Mouse (Mus musculus): ENCODE measurements around the gene Gm10577. TPM values are rescaled to one million over a fixed set of nuclear protein-coding genes. Genes with fewer than 3 reads are reported as not detected.

Gene Gm10577
- polyA plus RNA-seq, 1 experiment from 2014 or later: not detected

DNA sequence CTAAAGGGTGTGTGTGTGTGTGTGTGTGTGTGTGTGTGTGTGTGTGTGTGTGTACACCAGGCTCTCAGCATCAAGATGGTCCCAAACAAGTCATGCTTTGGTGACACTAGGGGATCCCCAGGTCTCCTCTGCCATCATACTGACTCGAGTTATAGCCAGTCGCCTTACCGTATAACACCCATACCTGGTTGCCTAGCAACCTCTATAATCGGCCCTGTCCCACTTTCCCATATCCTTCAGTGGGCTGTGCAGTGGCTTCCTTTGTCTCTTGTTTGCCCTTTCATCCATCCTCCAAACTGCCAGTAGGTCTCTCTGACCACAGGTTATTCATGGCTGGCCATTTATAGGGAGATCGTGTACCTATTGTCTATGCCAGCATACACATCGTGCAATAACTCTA is 19.4 kb downstream of the Gm10577 start:
- no peak for DNase-seq (ENCODE audit: low spot score)
- H3K9ac ChIP-seq (ENCODE audit: low read length): no peak overlapping the region
- H3K4me2 ChIP-seq (replicated peaks; ENCODE audit: low read depth): no peak overlapping the region
- no peak for TF ChIP-seq EP300 (optimal IDR thresholded peaks at IDR 0.05)
- no peak for TF ChIP-seq CTCF (IDR thresholded peaks at IDR 0.05; ENCODE audit: low read depth)
- H3K4me1 ChIP-seq (replicated peaks; ENCODE audit: control insufficient read depth, insufficient read depth): no peaks in the 10 kb centered on the region
- no peak overlapping the region for H3K27ac ChIP-seq (replicated peaks)
- no peaks in the 10 kb centered on the region for H3K27me3 ChIP-seq (ENCODE audit: control insufficient read depth, insufficient read depth, low read length)
- peaks cover 7% of the 10 kb centered on the region; the same call in 1 of the 2 replicates for H3K36me3 ChIP-seq (ENCODE audit: control insufficient read depth, insufficient read depth, low read length)
- ATAC-seq (ENCODE audit: low FRiP score, low TSS enrichment): no peak
- no peak overlapping the region for H3K4me3 ChIP-seq (ENCODE audit: low read depth, low read length)
- 76% methylated on average over 6 of the region's 6 CpGs for WGBS
- no peaks in the 10 kb centered on the region for H3K9me3 ChIP-seq (ENCODE audit: control insufficient read depth, low read length)

DNA sequence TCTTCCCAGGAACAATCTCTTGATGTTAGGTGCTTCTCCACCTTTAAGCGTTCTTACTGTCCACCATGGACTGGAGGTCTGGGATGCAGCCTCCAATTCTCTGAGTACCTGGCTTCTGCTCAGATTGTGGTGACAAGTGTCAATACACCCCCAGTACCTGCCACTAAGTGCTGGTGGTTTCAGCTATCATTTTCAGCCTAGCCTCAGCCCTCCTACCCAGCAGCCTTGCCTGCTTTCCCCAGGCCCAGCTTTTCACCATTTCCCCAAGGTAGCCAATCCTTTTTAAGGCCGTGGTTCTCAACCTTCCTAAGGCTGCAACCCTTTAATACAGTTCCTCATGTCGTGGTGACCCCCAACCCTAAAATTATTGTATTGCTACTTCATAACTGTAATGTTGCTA is 19.9 kb downstream of the Gm10577 start:
- H3K27me3 ChIP-seq (ENCODE audit: control insufficient read depth, insufficient read depth, low read length): no peaks in the 10 kb centered on the region
- H3K4me2 ChIP-seq (replicated peaks; ENCODE audit: low read depth): no peak overlapping the region
- H3K4me1 ChIP-seq (replicated peaks; ENCODE audit: control insufficient read depth, insufficient read depth): no peaks in the 10 kb centered on the region
- no peak for TF ChIP-seq CTCF (IDR thresholded peaks at IDR 0.05; ENCODE audit: low read depth)
- no peak for TF ChIP-seq EP300 (optimal IDR thresholded peaks at IDR 0.05)
- no peak overlapping the region for H3K9ac ChIP-seq (ENCODE audit: low read length)
- DNase-seq (ENCODE audit: low spot score): no peak
- no peaks in the 10 kb centered on the region for H3K9me3 ChIP-seq (ENCODE audit: control insufficient read depth, low read length)
- WGBS: 94% methylated on average over 3 of the region's 3 CpGs
- no peak overlapping the region for H3K4me3 ChIP-seq (ENCODE audit: low read depth, low read length)
- no peak overlapping the region for H3K27ac ChIP-seq (replicated peaks)
- ATAC-seq (ENCODE audit: low FRiP score, low TSS enrichment): no peak
- H3K36me3 ChIP-seq (ENCODE audit: control insufficient read depth, insufficient read depth, low read length): peaks cover 5% of the 10 kb centered on the region; the same call in 1 of the 2 replicates

DNA sequence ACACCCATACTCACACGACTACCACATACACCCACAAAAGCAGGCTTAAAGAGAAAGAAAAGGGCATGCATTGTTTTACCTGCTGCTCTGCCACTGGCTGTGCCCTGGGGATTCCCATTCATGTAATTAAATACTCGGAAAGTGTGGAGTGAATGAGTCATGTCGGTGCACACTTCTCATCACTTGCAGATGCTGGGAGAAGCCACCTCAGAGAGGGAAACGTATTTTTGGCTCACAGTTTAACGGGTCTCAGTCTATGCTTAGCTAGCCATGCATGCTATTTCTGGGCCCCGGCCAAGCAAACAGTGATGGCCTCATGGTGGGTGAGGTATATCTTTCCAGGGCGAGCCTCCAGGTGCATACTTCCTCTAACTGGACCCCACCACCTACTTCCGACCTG is 21.6 kb downstream of the Gm10577 start:
- DNase-seq (ENCODE audit: low spot score): no peak

DNA sequence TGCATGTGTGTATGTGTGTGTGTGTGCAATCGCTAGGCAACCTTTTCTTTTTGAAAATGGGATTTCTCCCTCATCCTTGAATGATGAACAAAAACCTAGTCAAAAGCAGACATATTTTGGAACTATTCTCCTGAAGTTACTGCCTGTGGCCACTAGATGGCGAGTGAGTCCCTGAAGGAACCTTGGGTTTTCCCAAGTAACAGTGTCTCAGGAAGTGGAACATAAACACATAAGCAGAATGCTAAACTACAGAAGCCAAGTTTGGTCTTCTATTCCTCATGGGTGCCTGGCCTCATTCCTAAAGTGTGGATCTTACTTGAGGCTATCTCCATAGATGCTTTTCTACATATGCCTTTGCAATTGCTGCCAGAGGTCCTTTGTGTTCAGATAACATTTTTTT is 22.4 kb downstream of the Gm10577 start:
- Histone ChIP-seq H3K4me2 (replicated peaks; ENCODE audit: low read depth) (no peak overlapping the region), H3K4me3 (ENCODE audit: low read depth, low read length) (no peak overlapping the region), H3K27me3 (ENCODE audit: control insufficient read depth, insufficient read depth, low read length) (no peaks in the 10 kb centered on the region), H3K4me1 (replicated peaks; ENCODE audit: control insufficient read depth, insufficient read depth) (no peaks in the 10 kb centered on the region), H3K9ac (ENCODE audit: low read length) (no peak overlapping the region), H3K9me3 (ENCODE audit: control insufficient read depth, low read length) (no peaks in the 10 kb centered on the region), H3K36me3 (ENCODE audit: control insufficient read depth, insufficient read depth, low read length) (peaks cover 6% of the 10 kb centered on the region; the same call in 1 of the 2 replicates), H3K27ac (replicated peaks) (no peak overlapping the region)
- 18% methylated on average over 2 of the region's 2 CpGs for WGBS
- TF ChIP-seq EP300 (optimal IDR thresholded peaks at IDR 0.05) (no peak), CTCF (IDR thresholded peaks at IDR 0.05; ENCODE audit: low read depth) (peak; percentile 96)
- DNase-seq (ENCODE audit: low spot score) (peak; percentile 60), ATAC-seq (ENCODE audit: low FRiP score, low TSS enrichment) (no peak)

More for the DNA sequence above, 21.6 kb downstream of the Gm10577 start:
- Histone ChIP-seq H3K9me3 (ENCODE audit: control insufficient read depth, low read length) (no peaks in the 10 kb centered on the region), H3K27me3 (ENCODE audit: control insufficient read depth, insufficient read depth, low read length) (no peaks in the 10 kb centered on the region), H3K27ac (replicated peaks) (no peak overlapping the region), H3K4me2 (replicated peaks; ENCODE audit: low read depth) (no peak overlapping the region), H3K4me3 (ENCODE audit: low read depth, low read length) (no peak overlapping the region), H3K36me3 (ENCODE audit: control insufficient read depth, insufficient read depth, low read length) (peaks cover 8% of the 10 kb centered on the region; the same call in 1 of the 2 replicates), H3K9ac (ENCODE audit: low read length) (no peak overlapping the region), H3K4me1 (replicated peaks; ENCODE audit: control insufficient read depth, insufficient read depth) (no peaks in the 10 kb centered on the region)
- TF ChIP-seq EP300 (optimal IDR thresholded peaks at IDR 0.05): no peak
- TF ChIP-seq CTCF (IDR thresholded peaks at IDR 0.05; ENCODE audit: low read depth): no peak
- ATAC-seq (ENCODE audit: low FRiP score, low TSS enrichment): no peak
- 87% methylated on average over 8 of the region's 8 CpGs for WGBS

DNA sequence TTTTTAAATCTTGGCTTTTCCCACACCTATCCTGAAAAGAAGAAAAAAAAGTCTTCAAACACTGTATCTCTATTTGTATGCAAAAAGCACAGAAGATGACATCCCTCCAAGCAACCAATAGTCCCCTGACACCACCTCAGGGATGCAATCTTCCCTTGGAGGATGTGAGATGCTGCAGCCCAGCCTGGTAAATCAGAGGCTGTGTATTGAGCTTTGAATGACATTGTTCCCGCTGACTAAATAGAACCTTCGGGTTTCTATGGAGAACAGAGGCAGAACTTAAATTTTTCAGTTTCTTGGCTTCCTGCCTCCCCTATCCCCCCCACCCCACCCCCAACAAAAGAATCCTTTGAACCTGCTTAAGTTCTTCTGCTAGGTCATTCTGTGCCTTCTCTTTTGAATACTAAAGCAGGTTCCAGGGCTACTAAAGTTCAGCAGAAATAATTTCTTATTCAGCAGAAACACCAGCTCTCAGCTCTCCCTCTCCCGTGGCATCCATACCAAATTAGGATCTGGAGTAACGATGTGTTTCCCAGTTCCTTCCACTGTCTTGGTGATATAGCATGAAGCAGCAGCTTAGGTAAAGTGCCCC is 24.3 kb downstream of the Gm10577 start:
- 85% methylated on average over 4 of the region's 4 CpGs for WGBS
- TF ChIP-seq EP300 (optimal IDR thresholded peaks at IDR 0.05): no peak
- TF ChIP-seq CTCF (IDR thresholded peaks at IDR 0.05; ENCODE audit: low read depth): no peak
- no peaks in the 10 kb centered on the region for H3K4me1 ChIP-seq (replicated peaks; ENCODE audit: control insufficient read depth, insufficient read depth)
- no peak overlapping the region for H3K9ac ChIP-seq (ENCODE audit: low read length)
- H3K36me3 ChIP-seq (ENCODE audit: control insufficient read depth, insufficient read depth, low read length): peaks cover 9% of the 10 kb centered on the region
- H3K4me3 ChIP-seq (ENCODE audit: low read depth, low read length): no peak overlapping the region
- no peak overlapping the region for H3K27ac ChIP-seq (replicated peaks)
- H3K9me3 ChIP-seq (ENCODE audit: control insufficient read depth, low read length): no peaks in the 10 kb centered on the region
- ATAC-seq (ENCODE audit: low FRiP score, low TSS enrichment): no peak
- H3K27me3 ChIP-seq (ENCODE audit: control insufficient read depth, insufficient read depth, low read length): no peaks in the 10 kb centered on the region
- no peak for DNase-seq (ENCODE audit: low spot score)
- no peak overlapping the region for H3K4me2 ChIP-seq (replicated peaks; ENCODE audit: low read depth)

DNA sequence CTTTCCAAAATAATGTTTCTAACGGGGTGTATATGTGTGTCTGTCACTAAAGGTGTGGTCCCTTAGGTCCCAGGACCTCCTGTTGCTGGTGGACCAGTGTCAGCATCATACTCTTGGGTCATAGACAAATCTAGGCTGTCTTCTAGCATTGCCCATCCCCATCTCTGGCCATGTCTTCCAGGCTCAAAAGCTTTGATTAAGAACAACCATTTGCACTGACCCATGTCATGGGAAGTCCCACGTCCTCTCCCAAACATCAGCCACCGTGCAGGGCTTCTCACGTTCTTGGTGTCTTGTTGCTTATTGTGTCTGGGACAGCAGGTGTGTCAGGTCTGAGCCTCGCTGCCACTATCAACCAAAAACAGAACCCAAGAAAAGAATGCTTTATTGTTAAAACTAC is 24.9 kb downstream of the Gm10577 start:
- no peak for TF ChIP-seq EP300 (optimal IDR thresholded peaks at IDR 0.05)
- TF ChIP-seq CTCF (IDR thresholded peaks at IDR 0.05; ENCODE audit: low read depth): no peak
- H3K9me3 ChIP-seq (ENCODE audit: control insufficient read depth, low read length): no peaks in the 10 kb centered on the region
- no peak overlapping the region for H3K4me2 ChIP-seq (replicated peaks; ENCODE audit: low read depth)
- H3K4me1 ChIP-seq (replicated peaks; ENCODE audit: control insufficient read depth, insufficient read depth): no peaks in the 10 kb centered on the region
- H3K27me3 ChIP-seq (ENCODE audit: control insufficient read depth, insufficient read depth, low read length): no peaks in the 10 kb centered on the region
- H3K36me3 ChIP-seq (ENCODE audit: control insufficient read depth, insufficient read depth, low read length): peaks cover 9% of the 10 kb centered on the region
- no peak overlapping the region for H3K4me3 ChIP-seq (ENCODE audit: low read depth, low read length)
- DNase-seq (ENCODE audit: low spot score): no peak
- WGBS: 85% methylated on average over 5 of the region's 5 CpGs
- no peak overlapping the region for H3K9ac ChIP-seq (ENCODE audit: low read length)
- ATAC-seq (ENCODE audit: low FRiP score, low TSS enrichment): no peak
- H3K27ac ChIP-seq (replicated peaks): no peak overlapping the region
